Mouse (Mus musculus) limb, embryonic 13.5 days (tissue): Measurements from ENCODE around the gene Kif2c. TPM values are rescaled to one million over a fixed set of nuclear protein-coding genes. Genes with fewer than 3 reads are reported as not detected.
"Not testable (repeated sequence)": the region's sequence is repeated elsewhere in the genome, so short reads cannot be mapped to it uniquely, and the experiment has no call there.

Experiments used
- ATAC-seq: fragments of 200-750 bp; cut with Nextera tagmentation; 2 replicates; pipeline ENCODE4 v1.8.0; 2017; ENCODE audit warnings: low read depth, moderate number of reproducible peaks, moderate TSS enrichment; ENCODE audit not compliant: low FRiP score
- H3K27ac ChIP-seq: fragments of 300-500 bp; sonication (generic); 2 replicates; pipeline ENCODE4 v1.5.1; 2015; ENCODE audit warnings: inconsistent platforms, mild to moderate bottlenecking, moderate library complexity
- H3K27me3 ChIP-seq: fragments of 300-500 bp; sonication (generic); 2 replicates; pipeline ENCODE4 v1.6.1; 2015; ENCODE audit warnings: mild to moderate bottlenecking, inconsistent platforms
- H3K36me3 ChIP-seq: fragments of 300-500 bp; sonication (generic); 2 replicates; pipeline ENCODE4 v1.6.1; 2015; ENCODE audit warnings: inconsistent platforms, mild to moderate bottlenecking, moderate library complexity
- H3K4me1 ChIP-seq: fragments of 300-500 bp; sonication (generic); 2 replicates; pipeline ENCODE4 v1.6.1; 2015; ENCODE audit warnings: inconsistent platforms
- H3K4me2 ChIP-seq: fragments of 300-500 bp; sonication (generic); replicated peaks from 2 replicates; pipeline ENCODE4 v1.6.1; 2015; ENCODE audit warnings: inconsistent platforms, mild to moderate bottlenecking, moderate library complexity
- H3K4me3 ChIP-seq: fragments of 300-500 bp; sonication (generic); 2 replicates; pipeline ENCODE4 v1.5.1; 2015; ENCODE audit warnings: moderate library complexity, mild to moderate bottlenecking, inconsistent platforms
- H3K9ac ChIP-seq: fragments of 300-500 bp; sonication (generic); 2 replicates; pipeline ENCODE4 v1.6.1; 2015; ENCODE audit warnings: mild to moderate bottlenecking, inconsistent platforms
- H3K9me3 ChIP-seq: fragments of 300-500 bp; sonication (generic); 2 replicates; pipeline ENCODE4 v1.6.1; 2016; ENCODE audit warnings: inconsistent platforms
- WGBS: fragments of 180-500 bp; shearing (Covaris S2); methylation state at CpG from one replicate; pipeline ENCODE4 v1.1.7; 2015; 5-methylcytosine and 5-hydroxymethylcytosine counted together
- polyA plus RNA-seq: library from polyadenylated mRNA; unstranded; fragments of >200 nt; fragmentation: Nextera tagmentation; extraction: Ambion mirVana; gene quantifications from 2 replicates; pipeline ENCODE4 v1.2.1, GENCODE M21; 2015

The Kif2c gene
- polyA plus RNA-seq, 1 experiment from 2014 or later, result 72.6 TPM

DNA sequence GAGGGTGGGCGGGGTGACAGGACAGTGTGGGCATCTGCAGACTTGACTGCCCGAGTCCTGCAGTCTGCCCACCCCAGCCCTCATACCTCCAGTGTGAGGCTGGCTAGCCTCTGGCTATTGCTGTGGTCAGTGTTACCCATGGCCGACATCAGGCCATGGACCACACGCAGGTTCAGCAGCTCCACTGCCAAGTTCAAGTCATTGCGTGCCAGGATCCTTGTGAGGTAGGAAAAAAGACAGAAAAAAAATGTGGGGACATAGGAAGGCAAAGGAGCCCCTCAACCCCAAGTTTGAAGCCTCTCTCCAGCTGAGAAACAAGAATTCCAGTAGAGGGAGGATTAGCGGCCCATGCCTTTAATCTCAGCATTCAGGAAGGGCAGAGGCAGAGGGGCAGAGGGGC is 31.8 kb upstream of the Kif2c start:
- Histone ChIP-seq H3K4me1 (0 out of 2 replicates have a peak, but pooled peaks cover 3% of the 10 kb centered on the region), H3K27me3 (no peaks in the 10 kb centered on the region), H3K9ac (no peak overlapping the region), H3K4me3 (no peak overlapping the region), H3K36me3 (no peaks in the 10 kb centered on the region), H3K4me2 (no peak overlapping the region), H3K9me3 (no peaks in the 10 kb centered on the region), H3K27ac (no peak overlapping the region)
- WGBS, result 84% methylated on average over 6 of the region's 6 CpGs
- ATAC-seq, result no peak

DNA sequence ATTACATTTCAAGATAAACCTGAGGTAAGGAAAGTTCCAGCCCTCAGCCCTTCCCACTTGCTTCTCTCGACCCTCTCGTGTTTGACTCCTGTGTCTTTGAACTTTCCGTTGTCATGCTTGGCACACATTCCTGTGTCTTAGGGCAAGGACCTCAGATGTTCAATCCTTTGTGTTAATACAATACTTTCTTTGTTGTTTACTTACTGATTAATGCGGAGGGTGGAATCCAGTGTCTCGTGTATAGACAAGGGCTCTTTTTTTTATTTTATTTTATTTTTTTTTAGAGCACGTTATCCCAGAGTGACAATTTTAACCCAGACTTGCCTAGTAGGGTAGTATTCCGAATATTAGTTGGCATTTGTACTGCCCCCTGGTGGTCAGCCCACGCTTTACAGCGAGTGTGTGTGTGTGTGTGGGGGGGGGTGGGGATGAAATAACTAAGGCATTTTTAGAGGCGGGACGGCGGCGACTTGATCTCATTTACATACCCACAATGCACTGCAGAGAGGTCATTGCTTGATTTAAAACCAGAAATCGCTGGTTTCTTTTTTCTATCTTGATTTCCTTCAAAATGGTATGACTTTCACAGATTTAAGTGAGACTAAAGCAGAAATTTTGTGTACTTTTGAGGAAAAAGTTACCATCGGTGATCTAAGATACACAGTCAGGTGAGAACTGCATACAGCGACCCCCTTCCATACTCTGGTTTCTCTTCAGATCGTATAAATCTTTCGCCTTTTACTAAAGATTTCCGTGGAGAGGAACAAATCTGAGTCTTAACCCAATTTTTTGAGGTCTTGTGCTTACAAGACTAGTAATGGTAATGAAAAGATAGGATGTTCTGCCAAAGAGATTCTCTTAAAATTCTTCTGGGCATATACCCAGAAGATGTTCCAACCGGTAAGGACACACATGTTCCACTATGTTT is 28.0 kb upstream of the Kif2c start:
- H3K27me3 ChIP-seq, result no peaks in the 10 kb centered on the region
- WGBS, result 5% methylated on average over 20 of the region's 20 CpGs
- no peak overlapping the region for H3K9ac ChIP-seq
- no peaks in the 10 kb centered on the region for H3K4me1 ChIP-seq
- H3K9me3 ChIP-seq, result no peaks in the 10 kb centered on the region
- H3K4me3 ChIP-seq, result no peak overlapping the region
- no peaks in the 10 kb centered on the region for H3K36me3 ChIP-seq
- H3K4me2 ChIP-seq, result no peak overlapping the region
- no peak; the same call in 1 of the 2 replicates for ATAC-seq
- H3K27ac ChIP-seq, result no peak overlapping the region

GRCm38 (mm10) chr4:117209592-117209991 is 27.2 kb upstream of the Kif2c start:
- Histone ChIP-seq H3K4me2 (no peak overlapping the region), H3K9me3 (no peaks in the 10 kb centered on the region), H3K36me3 (no peaks in the 10 kb centered on the region), H3K27ac (no peak overlapping the region), H3K27me3 (no peaks in the 10 kb centered on the region), H3K4me1 (no peaks in the 10 kb centered on the region), H3K9ac (no peak overlapping the region), H3K4me3 (no peak overlapping the region)
- 79% methylated on average over 6 of the region's 6 CpGs for WGBS
- no peak for ATAC-seq

DNA sequence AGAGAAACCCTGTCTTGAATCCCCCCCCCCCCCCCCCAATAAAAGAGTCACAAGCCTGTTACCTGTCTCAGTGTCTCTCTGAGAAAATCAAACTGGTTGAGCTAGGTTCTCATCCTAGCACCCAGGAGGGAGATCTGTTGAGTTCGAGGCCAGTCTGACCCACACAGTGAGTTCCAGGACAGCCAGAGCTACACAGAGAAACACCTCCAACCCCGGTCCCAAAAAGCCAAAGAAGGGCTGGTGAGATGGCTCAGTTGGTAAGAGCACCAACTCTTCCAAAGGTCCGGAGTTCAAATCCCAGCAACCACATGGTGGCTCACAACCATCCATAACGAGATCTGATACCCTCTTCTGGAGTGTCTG is 20.5 kb upstream of the Kif2c start:
- no peak overlapping the region for H3K9ac ChIP-seq
- WGBS, result 65% methylated on average over 4 of the region's 4 CpGs
- H3K4me3 ChIP-seq, result no peak overlapping the region
- no peaks in the 10 kb centered on the region for H3K4me1 ChIP-seq
- ATAC-seq, result no peak; the same call in 1 of the 2 replicates
- H3K9me3 ChIP-seq, result no peaks in the 10 kb centered on the region
- H3K36me3 ChIP-seq, result no peaks in the 10 kb centered on the region
- peak overlapping the region; percentile 60 for H3K4me2 ChIP-seq
- H3K27me3 ChIP-seq, result no peaks in the 10 kb centered on the region
- H3K27ac ChIP-seq, result peak overlapping the region; percentile 79

DNA sequence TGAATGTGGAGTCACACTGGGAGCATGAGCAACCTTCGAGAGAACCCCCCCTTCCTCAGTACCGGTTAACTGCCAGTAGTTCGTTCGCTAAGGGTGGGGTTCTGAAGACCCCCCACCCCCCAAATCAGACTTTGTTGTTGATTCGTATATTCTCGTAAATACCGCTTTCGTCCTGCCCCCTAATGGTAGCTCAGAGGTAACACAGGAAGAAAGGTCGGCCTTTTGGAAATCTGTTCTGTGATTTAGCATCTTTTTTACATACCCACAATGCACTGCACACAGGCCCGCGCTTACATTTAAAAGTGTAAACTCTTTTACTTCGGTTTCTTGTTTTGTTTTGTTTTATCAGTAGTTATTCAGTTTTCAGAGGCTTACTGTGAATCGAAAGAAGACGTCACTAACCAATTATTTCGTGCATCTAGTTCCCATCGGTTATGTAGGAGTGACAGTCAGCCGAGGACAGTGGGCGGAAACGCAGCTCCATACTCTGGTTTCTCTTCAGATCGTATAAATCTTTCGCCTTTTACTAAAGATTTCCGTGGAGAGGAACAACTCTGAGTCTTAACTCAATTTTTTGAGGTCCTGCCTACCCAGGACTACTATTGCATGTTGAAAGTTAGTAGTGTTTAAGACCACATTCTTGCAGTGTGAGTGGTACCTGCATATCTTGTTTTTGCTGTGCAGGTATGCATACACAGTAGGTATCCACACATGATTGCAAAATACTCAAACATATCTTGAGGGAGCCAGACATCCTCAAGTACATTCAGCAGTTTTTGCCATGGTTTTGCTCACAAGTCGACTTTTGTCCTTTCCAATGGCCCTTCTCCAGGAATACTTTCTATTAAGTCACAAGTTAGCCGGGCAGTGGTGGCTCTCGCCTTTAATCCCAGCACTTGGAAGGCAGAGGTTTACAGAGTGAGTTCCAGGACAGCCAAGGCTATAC is 19.9 kb upstream of the Kif2c start:
- 1% methylated on average over 25 of the region's 25 CpGs for WGBS
- no peaks in the 10 kb centered on the region for H3K4me1 ChIP-seq
- peak overlapping the region; percentile 79 for H3K27ac ChIP-seq
- peak; percentile 89 for ATAC-seq
- H3K27me3 ChIP-seq, result no peaks in the 10 kb centered on the region
- H3K4me2 ChIP-seq, result peak overlapping the region; percentile 60
- no peaks in the 10 kb centered on the region for H3K9me3 ChIP-seq
- peak overlapping the region; percentile 36 for H3K4me3 ChIP-seq
- no peaks in the 10 kb centered on the region for H3K36me3 ChIP-seq
- peak overlapping the region; percentile 40 for H3K9ac ChIP-seq

DNA sequence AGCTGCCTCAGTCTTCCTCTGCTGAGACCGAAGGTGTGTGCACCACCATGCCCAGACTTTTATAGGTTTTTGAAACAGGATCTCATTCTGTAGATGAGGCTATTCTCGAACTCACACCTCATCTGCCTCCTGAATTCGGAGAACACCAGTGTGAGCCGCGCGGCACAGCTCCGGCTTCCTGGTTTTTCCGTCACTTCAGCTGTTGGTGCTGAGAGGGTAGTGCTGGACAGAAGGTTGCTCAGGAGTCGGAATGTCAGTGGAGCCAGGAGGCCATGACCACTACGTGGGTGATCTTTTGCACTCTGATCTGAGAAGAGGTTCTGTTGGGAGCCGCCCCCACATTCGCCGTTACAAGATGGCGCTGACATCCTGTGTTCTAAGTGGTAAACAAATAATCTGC is 9.4 kb upstream of the Kif2c start:
- no peak overlapping the region for H3K4me3 ChIP-seq
- 0 out of 2 replicates have a peak, but pooled peaks cover 4% of the 10 kb centered on the region for H3K4me1 ChIP-seq
- H3K36me3 ChIP-seq, result no peaks in the 10 kb centered on the region
- no peak overlapping the region for H3K27ac ChIP-seq
- H3K9me3 ChIP-seq, result no peaks in the 10 kb centered on the region
- H3K4me2 ChIP-seq, result no peak overlapping the region
- H3K9ac ChIP-seq, result no peak overlapping the region
- H3K27me3 ChIP-seq, result no peaks in the 10 kb centered on the region
- 95% methylated on average over 14 of the region's 14 CpGs for WGBS
- ATAC-seq, result no peak

GRCm38 (mm10) chr4:117190660-117191059 is 8.2 kb upstream of the Kif2c start:
- 0 out of 2 replicates have a peak, but pooled peaks cover 4% of the 10 kb centered on the region for H3K4me1 ChIP-seq
- H3K27ac ChIP-seq, result peak overlapping the region; percentile 81
- no peak overlapping the region for H3K4me3 ChIP-seq
- 58% methylated on average over 7 of the region's 7 CpGs for WGBS
- no peaks in the 10 kb centered on the region for H3K9me3 ChIP-seq
- no peaks in the 10 kb centered on the region for H3K27me3 ChIP-seq
- no peak overlapping the region for H3K4me2 ChIP-seq
- H3K36me3 ChIP-seq, result no peaks in the 10 kb centered on the region
- ATAC-seq, result no peak
- H3K9ac ChIP-seq, result 0 out of 2 replicates have a peak overlapping the region, but pooled peaks have one; percentile 25

DNA sequence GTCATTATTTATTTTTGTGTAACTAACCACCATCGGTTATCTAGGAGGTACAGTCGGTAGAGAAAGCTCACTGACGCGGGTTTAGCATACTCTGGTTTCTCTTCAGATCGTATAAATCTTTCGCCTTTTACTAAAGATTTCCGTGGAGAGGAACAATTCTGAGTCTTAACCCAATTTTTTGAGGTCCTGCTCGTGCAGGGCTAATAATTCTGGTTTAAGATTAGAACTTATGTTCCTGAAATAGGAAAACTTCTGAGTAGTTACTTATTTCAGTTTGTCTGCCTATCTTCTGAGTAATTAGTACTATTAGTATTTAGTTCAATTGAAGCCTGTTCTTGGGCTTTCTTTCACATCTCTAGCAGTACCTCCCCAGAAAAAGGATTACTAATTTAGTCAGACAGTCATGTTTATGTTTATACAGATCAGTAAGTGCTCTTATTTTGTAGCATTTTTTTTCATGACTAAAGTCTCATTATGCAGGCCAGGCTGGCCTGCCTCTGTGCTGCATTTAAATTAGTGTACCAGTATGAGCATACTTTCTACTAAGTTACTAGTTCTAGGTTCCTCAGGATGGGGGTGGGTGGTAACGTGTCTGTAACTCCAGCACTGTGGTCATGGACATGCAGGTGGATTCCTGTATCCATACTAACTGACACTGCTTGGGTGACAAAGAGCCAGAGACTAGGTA is 7.6 kb upstream of the Kif2c start:
- under 1% methylated on average over 9 of the region's 9 CpGs for WGBS
- H3K9ac ChIP-seq, result peak overlapping the region; percentile 62
- peak overlapping the region; percentile 43 for H3K4me3 ChIP-seq
- H3K4me2 ChIP-seq, result peak overlapping the region; percentile 57
- ATAC-seq, result peak; percentile 89
- H3K36me3 ChIP-seq, result no peaks in the 10 kb centered on the region
- peak overlapping the region; percentile 81 for H3K27ac ChIP-seq
- 0 out of 2 replicates have a peak, but pooled peaks cover 4% of the 10 kb centered on the region for H3K4me1 ChIP-seq
- H3K27me3 ChIP-seq, result no peaks in the 10 kb centered on the region
- no peaks in the 10 kb centered on the region for H3K9me3 ChIP-seq

GRCm38 (mm10) chr4:117189382-117189855 is 7.0 kb upstream of the Kif2c start:
- peak; percentile 54; the same call in 1 of the 2 replicates for ATAC-seq

DNA sequence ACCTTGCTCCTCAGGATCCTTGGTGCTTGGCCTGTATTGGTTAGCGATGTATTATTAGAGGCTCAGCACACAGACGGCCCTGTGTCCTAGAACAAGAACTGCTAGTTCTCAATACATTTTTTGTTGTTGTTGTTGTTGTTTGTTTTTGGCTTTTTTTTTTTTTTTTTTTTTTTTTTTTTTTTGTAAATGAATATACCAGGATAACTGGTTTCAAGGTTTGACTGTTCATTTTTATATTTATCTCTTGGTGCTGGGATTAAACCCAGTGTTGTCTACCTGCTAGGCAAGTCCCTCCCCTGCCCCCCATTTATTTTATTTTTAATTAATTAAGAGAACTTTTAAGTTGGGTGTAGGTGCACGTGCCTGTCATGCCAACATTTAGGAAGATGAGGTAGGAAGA is 6.5 kb upstream of the Kif2c start:
- Histone ChIP-seq H3K36me3 (no peaks in the 10 kb centered on the region), H3K9me3 (no peaks in the 10 kb centered on the region), H3K4me1 (0 out of 2 replicates have a peak, but pooled peaks cover 4% of the 10 kb centered on the region), H3K27ac (peak overlapping the region; percentile 81), H3K4me3 (peak overlapping the region; percentile 43), H3K4me2 (peak overlapping the region; percentile 57), H3K27me3 (no peaks in the 10 kb centered on the region), H3K9ac (peak overlapping the region; percentile 62)
- ATAC-seq, result no peak
- WGBS, result 62% methylated on average over 3 of the region's 3 CpGs

More at GRCm38 (mm10) chr4:117189382-117189855, 7.0 kb upstream of the Kif2c start:
- H3K9me3 ChIP-seq, result no peaks in the 10 kb centered on the region
- 0 out of 2 replicates have a peak, but pooled peaks cover 4% of the 10 kb centered on the region for H3K4me1 ChIP-seq
- peak overlapping the region; percentile 43 for H3K4me3 ChIP-seq
- H3K4me2 ChIP-seq, result peak overlapping the region; percentile 57
- H3K36me3 ChIP-seq, result no peaks in the 10 kb centered on the region
- H3K27me3 ChIP-seq, result no peaks in the 10 kb centered on the region
- 1% methylated on average over 16 of the region's 16 CpGs for WGBS
- peak overlapping the region; percentile 62 for H3K9ac ChIP-seq
- H3K27ac ChIP-seq, result peak overlapping the region; percentile 81

- not testable (repeated sequence) for H3K9me3 ChIP-seq, H3K27me3 ChIP-seq
- peaks cover 23% of the 10 kb centered on the region for H3K36me3 ChIP-seq
- peak overlapping the region; percentile 88 for H3K4me2 ChIP-seq
- peak overlapping the region; percentile 73 for H3K4me3 ChIP-seq
- H3K9ac ChIP-seq, result peak overlapping the region; percentile 68
- 12% methylated on average over 9 of the region's 9 CpGs for WGBS
- peaks cover 12% of the 10 kb centered on the region for H3K4me1 ChIP-seq
- H3K27ac ChIP-seq, result peak overlapping the region; percentile 48; the same call in 1 of the 2 replicates
- ATAC-seq, result peak; percentile 48; the same call in 1 of the 2 replicates
These were observed 289 bp upstream of the Kif2c start for GRCm38 (mm10) chr4:117182759-117183096.
